Mouse (Mus musculus) small intestine, adult 2 months (tissue): ENCODE measurements at regions not wholly inside any gene's neighbourhood (a gene's known extent, or its start where the extent isn't known, plus 50 kb on each side); places are given as distances from the start of the nearest gene placed in this dataset.

Experiments used
- CTCF ChIP-seq: fragments of 200-500 bp; IDR thresholded peaks from 2 replicates; pipeline ENCODE4 v1.5.1; 2012; ENCODE audit warnings: low read depth, mild to moderate bottlenecking, control low read depth, inconsistent platforms, low read length, moderate library complexity, mixed read lengths; ENCODE audit not compliant: insufficient replicate concordance, insufficient read length; ENCODE audit errors: extremely low read depth
- POLR2A ChIP-seq: fragments of 200-500 bp; IDR thresholded peaks from 2 replicates; pipeline ENCODE4 v1.6.1; 2012; ENCODE audit warnings: low read depth, mild to moderate bottlenecking, control low read depth, inconsistent platforms, low read length, moderate library complexity

- no peak for TF ChIP-seq CTCF
- TF ChIP-seq POLR2A = no peak
Measured at GRCm38 (mm10) chr15:68316116-68316515, 1815.4 kb upstream of the Lrrc6 start.
